Mouse (Mus musculus): ENCODE data around the gene Fxyd2.

- TF ChIP-seq CTCF (IDR thresholded peaks at IDR 0.05; ENCODE audit: insufficient read depth, low read depth, low read length) (no peak), POLR2A (IDR thresholded peaks at IDR 0.05; ENCODE audit: insufficient read depth, low read depth, low read length) (no peak)
Measured at GRCm38 (mm10) chr9:45412700-45413477, 13.4 kb downstream of the Fxyd2 start.
